Mouse (Mus musculus) subcutaneous adipose tissue, adult 2 months (tissue): Measurements from ENCODE around the gene Senp5. TPM values are rescaled to one million over a fixed set of nuclear protein-coding genes. Genes with fewer than 3 reads are reported as not detected.

ENCODE experiments used
- polyA plus RNA-seq: library from polyadenylated mRNA; depleted of rRNA; stranded (reverse); fragments of >200 nt; gene quantifications from 2 replicates; pipeline ENCODE4 v1.2.3, GENCODE M21; 2012; ENCODE audit warnings: low replicate concordance; rRNA removed

Senp5 gene
- 7.5 and 9.8 TPM in 2 replicates for polyA plus RNA-seq

GRCm38 (mm10) chr16:32002509-32003477 lies at the start of gene Senp5:
Senp5 (minus strand) TSS chr16:32003287.

DNA sequence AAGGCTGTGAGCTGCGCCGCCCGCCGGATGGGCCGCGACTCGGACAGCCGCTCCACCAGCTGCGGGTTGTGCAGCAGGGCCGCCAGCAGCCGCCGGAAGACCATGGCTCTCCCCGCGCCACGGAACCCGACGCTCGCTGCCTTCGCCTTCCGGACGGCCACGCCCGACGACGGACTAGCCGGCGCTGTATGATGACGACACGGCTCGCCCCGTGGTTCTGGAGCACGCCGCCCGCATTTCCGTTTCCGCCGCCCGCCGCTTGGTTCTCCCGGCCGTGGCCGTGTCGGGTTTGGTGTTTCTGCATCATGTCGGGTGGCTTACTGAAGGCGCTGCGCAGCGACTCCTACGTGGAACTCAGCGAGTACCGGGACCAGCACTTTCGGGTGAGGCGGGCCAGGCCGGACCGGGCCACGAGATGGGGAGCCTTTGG lies 54.7 kb downstream of the Senp5 start, which contains the start of the genes 0610012G03Rik and Ncbp2:
Gene 0610012G03Rik, minus strand, starts transcription at position 150 of the 430 bp plus-strand sequence.
Gene Ncbp2, plus strand, starts transcription at position 169 of the 430 bp plus-strand sequence.

DNA sequence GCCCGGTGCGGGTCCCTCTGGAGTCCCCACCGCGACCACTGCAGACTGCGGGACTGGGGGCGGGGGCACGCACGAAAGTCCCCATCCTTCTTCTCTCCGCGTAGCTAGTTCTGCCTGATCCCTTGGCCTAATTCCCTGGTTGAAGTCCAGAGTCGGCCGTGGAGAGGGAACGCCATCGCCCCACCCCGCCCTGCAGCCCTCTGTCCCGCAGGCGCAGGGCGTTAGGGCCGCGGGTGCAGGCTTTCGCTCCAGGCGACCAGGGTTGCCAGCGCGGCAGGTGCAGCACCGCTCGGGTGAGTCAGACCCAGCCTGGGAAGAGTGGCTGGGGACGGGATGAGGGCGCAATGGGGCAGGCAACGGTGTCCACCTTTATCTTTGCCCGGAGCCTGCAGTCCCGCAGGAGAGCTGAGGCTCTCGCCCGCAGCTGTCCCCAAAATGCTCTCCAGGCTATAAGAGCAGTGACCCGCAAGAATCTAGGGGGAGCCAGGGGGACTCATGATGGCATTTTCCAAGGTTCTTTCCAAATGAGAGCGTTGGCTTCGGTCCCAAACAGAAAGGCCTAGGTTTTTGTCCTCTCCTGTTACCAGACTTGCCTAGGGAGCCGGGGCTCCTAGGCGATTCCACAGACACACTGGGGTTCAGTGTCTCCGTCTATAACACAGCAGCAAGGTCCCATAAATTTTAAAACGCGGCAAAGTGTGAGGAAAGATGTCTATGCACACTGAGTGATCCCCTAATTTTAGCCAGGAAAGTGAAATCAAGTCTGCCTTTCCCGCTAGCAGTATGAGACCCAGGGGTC lies 69.1 kb downstream of the Senp5 start, which contains the start of gene Pigz:
Gene Pigz, plus strand, starts transcription at position 101 of the 799 bp plus-strand sequence.

Other genes starting within 250 kb of the Senp5 start
- 2.1 TPM in 1 of 2 replicates, not detected in the other for gene Meltf, start 124.5 kb downstream of the Senp5 start, polyA plus RNA-seq
- gene Pigz, start 69.4 kb downstream of the Senp5 start, polyA plus RNA-seq, result 3.3 and 6.1 TPM in 2 replicates
- 56.8 and 64.5 TPM in 2 replicates for gene 0610012G03Rik, start 54.8 kb downstream of the Senp5 start, polyA plus RNA-seq
- gene Ncbp2, start 54.8 kb downstream of the Senp5 start, polyA plus RNA-seq, result 12.7 and 18.7 TPM in 2 replicates
- gene Pak2, start 76.1 kb upstream of the Senp5 start, polyA plus RNA-seq, result 20.3 and 28.5 TPM in 2 replicates
- 21.4 and 41.7 TPM in 2 replicates for gene Pigx, start 96.5 kb upstream of the Senp5 start, polyA plus RNA-seq
- 4.4 and 8.4 TPM in 2 replicates for gene Cep19, start 96.5 kb upstream of the Senp5 start, polyA plus RNA-seq
- 44.5 and 44.7 TPM in 2 replicates for gene Nrros, start 162.3 kb upstream of the Senp5 start, polyA plus RNA-seq
- gene Bex6, start 176.5 kb upstream of the Senp5 start, polyA plus RNA-seq, result 0.18 TPM in 1 of 2 replicates, not detected in the other
- 6.7 and 7.8 TPM in 2 replicates for gene Fbxo45, start 243.9 kb upstream of the Senp5 start, polyA plus RNA-seq
- gene Wdr53, start 243.9 kb upstream of the Senp5 start, polyA plus RNA-seq, result 8.5 and 9.7 TPM in 2 replicates